23 mouse cellular contexts compared by ENCODE assay signal in the genomic region with DNA sequence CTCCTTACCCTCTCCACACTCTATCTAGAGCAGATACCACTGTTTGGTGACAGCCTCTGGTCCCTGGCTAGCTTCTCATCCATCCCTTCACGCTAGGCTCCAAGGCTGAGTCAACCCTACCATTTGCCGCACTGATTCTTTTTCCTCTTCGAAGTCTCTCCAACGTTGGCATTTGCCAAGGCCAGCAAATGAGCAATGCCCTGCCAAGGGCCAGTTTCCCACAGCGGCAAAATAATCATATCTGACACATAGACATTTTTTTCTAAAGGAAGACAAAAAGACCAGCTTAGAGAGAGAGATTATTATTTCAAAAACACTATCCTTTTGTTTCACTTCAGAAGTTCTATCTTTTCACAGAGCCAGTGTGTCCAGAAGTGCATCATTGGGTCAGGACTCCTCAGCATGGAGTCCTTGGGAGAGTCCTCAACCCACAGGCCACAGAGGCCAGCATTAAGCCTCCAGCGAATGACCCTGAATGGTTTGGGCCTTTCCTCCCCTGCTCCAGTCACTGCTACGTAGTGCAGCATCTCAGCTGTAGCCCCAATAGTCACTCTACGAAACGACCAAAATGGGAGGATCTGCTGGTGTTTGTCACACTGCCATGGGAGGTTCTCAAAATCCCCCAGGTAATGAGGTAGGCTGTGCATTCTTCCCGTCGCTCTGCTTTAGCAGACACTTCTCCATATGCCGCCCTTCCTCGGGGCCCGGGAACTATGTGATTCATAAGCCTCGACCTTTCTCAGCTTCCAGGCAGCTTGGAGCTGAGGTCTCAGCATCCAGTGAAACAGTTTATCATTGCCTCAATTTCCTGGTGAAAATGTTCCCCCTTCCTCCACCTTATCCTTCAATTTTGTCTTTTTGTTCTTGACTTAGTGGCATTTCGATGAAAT. TPM values are rescaled to one million over a fixed set of nuclear protein-coding genes. Genes with fewer than 3 reads are reported as not detected.
DNase-seq lines count a peak whose midpoint lies in the region; ATAC-seq and TF ChIP-seq lines count a peak whose summit lies in the region.
"Had no signal": no experiment of that assay in that cellular context is flagged by ENCODE, and none has a peak within 500 bp of the region (broad histone marks: within the 10 kb centered on the region; RNA-seq: fewer than 3 reads in every experiment).

No protein-coding gene starts in this region.

- H3K36me3 ChIP-seq in liver, embryonic 13.5 days = no peaks in the 10 kb centered on the region
- H3K36me3 ChIP-seq in liver, embryonic 11.5 days (ENCODE audit: control insufficient read depth, insufficient read depth, low read length) = no peaks in the 10 kb centered on the region
- H3K36me3 ChIP-seq: embryonic facial prominence, embryonic 13.5 days; forebrain, embryonic 15.5 days; G1E; limb, embryonic 10.5 days; neural tube, embryonic 13.5 days had no signal

- no peak for TF ChIP-seq CTCF in gastrocnemius, adult 2 months (IDR thresholded peaks at IDR 0.05)

- H3K27me3 ChIP-seq in liver, embryonic 13.5 days = peaks cover 29% of the 10 kb centered on the region
- no peaks in the 10 kb centered on the region for H3K27me3 ChIP-seq in liver, embryonic 11.5 days (replicated peaks; ENCODE audit: control insufficient read depth, insufficient read depth, low read length)
- H3K27me3 ChIP-seq: embryonic facial prominence, embryonic 13.5 days; forebrain, embryonic 15.5 days; neural tube, embryonic 13.5 days had no signal

- H3K27ac ChIP-seq in gastrocnemius, adult 2 months = peak overlapping the region; percentile 56; the same call in 1 of the 2 replicates
- H3K27ac ChIP-seq in liver, embryonic 13.5 days = peak overlapping the region; percentile 71
- H3K27ac ChIP-seq in liver, embryonic 11.5 days (ENCODE audit: low read depth, low read length) = no peak overlapping the region
- H3K27ac ChIP-seq: embryonic facial prominence, embryonic 13.5 days; forebrain, embryonic 15.5 days; limb, embryonic 10.5 days; neural tube, embryonic 13.5 days had no signal

- no peaks in the 10 kb centered on the region for H3K9me3 ChIP-seq in liver, embryonic 13.5 days (replicated peaks)
- H3K9me3 ChIP-seq in liver, embryonic 11.5 days (ENCODE audit: control insufficient read depth, low read length) = no peaks in the 10 kb centered on the region
- H3K9me3 ChIP-seq: embryonic facial prominence, embryonic 13.5 days; forebrain, embryonic 15.5 days; limb, embryonic 10.5 days; neural tube, embryonic 13.5 days had no signal

- intact Hi-C loops in gastrocnemius, adult 2 months (cut with DNase I) = no loop called here

- no peak overlapping the region for H3K4me3 ChIP-seq in gastrocnemius, adult 2 months
- H3K4me3 ChIP-seq in liver, embryonic 13.5 days (replicated peaks) = no peak overlapping the region
- no peak overlapping the region for H3K4me3 ChIP-seq in liver, embryonic 11.5 days (ENCODE audit: low read depth, low read length)
- H3K4me3 ChIP-seq: embryonic facial prominence, embryonic 13.5 days; forebrain, embryonic 15.5 days; limb, embryonic 10.5 days; megakaryocyte, embryonic 14.5 days; neural tube, embryonic 13.5 days had no signal

- 77% methylated on average over 16 of the region's 16 CpGs for whole genome bisulfite sequencing in liver, embryonic 13.5 days (ENCODE audit: insufficient replicate concordance)
- WGBS in liver, embryonic 11.5 days = 82% methylated on average over 16 of the region's 16 CpGs

- no peak overlapping the region for H3K4me2 ChIP-seq in liver, embryonic 13.5 days
- no peak overlapping the region for H3K4me2 ChIP-seq in liver, embryonic 11.5 days
- H3K4me2 ChIP-seq: embryonic facial prominence, embryonic 13.5 days; forebrain, embryonic 15.5 days; neural tube, embryonic 13.5 days had no signal

- DNase-seq in gastrocnemius, adult 2 months = no peak
- no peak for DNase-seq in gastrocnemius, postnatal 4 days (ENCODE audit: low spot score in 2 of 2)
- DNase-seq in liver, embryonic 13.5 days = no peak
- no peak for DNase-seq in liver, embryonic 11.5 days (ENCODE audit: low spot score)
- peak; percentile 77 to 82 for DNase-seq in adrenal gland, postnatal 36 days
- DNase-seq in layer of hippocampus, adult 9-11 months = no peak
- no peak for DNase-seq in embryo, embryonic 10 days (ENCODE audit: low spot score)
- DNase-seq: cerebellum, adult 8-10 months; gastrocnemius, postnatal 25 days; kidney, adult 2 months; kidney, postnatal 14 days; lung, adult 18-20 months; lung, postnatal 14 days; midbrain, embryonic 14.5 days; right cerebral cortex, adult 18-20 months; thymus, postnatal 36 days had no signal

- ATAC-seq in liver, embryonic 13.5 days (ENCODE audit: low read depth) = no peak
- no peak for ATAC-seq in liver, embryonic 11.5 days (replicated peaks; ENCODE audit: low FRiP score)
- ATAC-seq: forebrain, embryonic 15.5 days; inflammation-experienced regulatory T-cells, adult 6 months had no signal

- H3K9ac ChIP-seq in liver, embryonic 13.5 days = 0 out of 2 replicates have a peak overlapping the region, but pooled peaks have one; percentile 39
- H3K9ac ChIP-seq in liver, embryonic 11.5 days (ENCODE audit: low read depth, low read length) = no peak overlapping the region
- H3K9ac ChIP-seq: embryonic facial prominence, embryonic 13.5 days; forebrain, embryonic 15.5 days; neural tube, embryonic 13.5 days had no signal

- H3K4me1 ChIP-seq in liver, embryonic 13.5 days (replicated peaks) = peaks cover 51% of the 10 kb centered on the region
- H3K4me1 ChIP-seq in liver, embryonic 11.5 days (replicated peaks; ENCODE audit: control insufficient read depth, insufficient read depth, low read length) = peaks cover 12% of the 10 kb centered on the region
- H3K4me1 ChIP-seq: forebrain, embryonic 15.5 days; megakaryocyte, embryonic 14.5 days had no signal

RNA-seq across cellular contexts. Expression of a gene that starts 35.8 kb away (rescaled TPM):
- total RNA-seq in gastrocnemius, adult 2 months (2021) = 10 to 100 TPM; 10.7 to 17.2 TPM
- total RNA-seq in gastrocnemius, postnatal 4 days (2021) = 10 to 100 TPM; 12.7 to 18.9 TPM
- polyA plus RNA-seq in liver, embryonic 13.5 days (2015; fragmentation: Nextera tagmentation; extraction: Ambion mirVana) = 2.8 and 3.5 TPM in 2 replicates
- 22.3 and 22.8 TPM in 2 replicates for polyA plus RNA-seq in liver, embryonic 11.5 days (2014; fragmentation: Nextera tagmentation; extraction: Ambion mirVana)
- 100 to 1,000 TPM; 131 to 146 TPM for total RNA-seq in adrenal gland, postnatal 36 days (2021)
- polyA plus RNA-seq: G1E had no signal

Comparison
In these comparisons a context has a peak if more than half of its experiments do, and no peak if none do; other contexts are left out.
1. DNase-seq: peak in adrenal gland, postnatal 36 days (2 of 2); none in gastrocnemius, adult 2 months (single experiment), gastrocnemius, postnatal 4 days (0 of 2), liver, embryonic 13.5 days (single experiment), liver, embryonic 11.5 days (single experiment), layer of hippocampus, adult 9-11 months (single experiment) and embryo, embryonic 10 days (single experiment).
2. RNA of a gene that starts 35.8 kb away (total RNA-seq): 131 to 146 TPM in adrenal gland, postnatal 36 days; 12.7 to 18.9 TPM in gastrocnemius, postnatal 4 days and 10.7 to 17.2 TPM in gastrocnemius, adult 2 months; every median in the first group is over 4 times any median in the second.